Mouse (Mus musculus) hindlimb bud, embryonic 11.5 days (tissue): ENCODE measurements at regions not wholly inside any gene's neighbourhood (a gene's known extent, or its start where the extent isn't known, plus 50 kb on each side); places are given as distances from the start of the nearest gene placed in this dataset.
A peak's percentile ranks its signal among the peaks of the same experiment; 100 is the strongest.

Experiments used
- DNase-seq: peaks from one replicate; pipeline ENCODE4 v3.0.0-alpha.2; 2012; ENCODE audit warnings: low read depth, low spot score; ENCODE audit errors: extremely low spot score

- no peak for DNase-seq
Observed at GRCm38 (mm10) chr4:105910666-105911065, 121.0 kb downstream of the Gm12728 start.

- no peak for DNase-seq
Observed at GRCm38 (mm10) chr4:105911678-105912077, 122.0 kb downstream of the Gm12728 start.

- DNase-seq = no peak
Observed at GRCm38 (mm10) chr4:105912296-105912695, 122.6 kb downstream of the Gm12728 start.

- no peak for DNase-seq
Observed at GRCm38 (mm10) chr4:105914996-105915395, 125.3 kb downstream of the Gm12728 start.

- no peak for DNase-seq
Observed at GRCm38 (mm10) chr4:105916229-105916628, 126.6 kb downstream of the Gm12728 start.

GRCm38 (mm10) chr4:105924781-105925382 lies 135.2 kb downstream of the Gm12728 start:
- DNase-seq = no peak

GRCm38 (mm10) chr4:105925506-105925905 lies 135.8 kb downstream of the Gm12728 start:
- no peak for DNase-seq

- DNase-seq = no peak
Observed at GRCm38 (mm10) chr4:105929658-105930057, 140.0 kb downstream of the Gm12728 start.

GRCm38 (mm10) chr4:105934971-105935370 lies 145.3 kb downstream of the Gm12728 start:
- DNase-seq = no peak

GRCm38 (mm10) chr4:105936755-105937514 lies 147.3 kb downstream of the Gm12728 start:
- DNase-seq = no peak

GRCm38 (mm10) chr4:105937587-105937986 lies 147.9 kb downstream of the Gm12728 start:
- DNase-seq = no peak

- DNase-seq = no peak
Observed at GRCm38 (mm10) chr4:105938886-105939285, 149.2 kb downstream of the Gm12728 start.

GRCm38 (mm10) chr4:105939636-105940199 lies 150.0 kb downstream of the Gm12728 start:
- no peak for DNase-seq

- no peak for DNase-seq
Observed at GRCm38 (mm10) chr4:105940891-105941290, 151.2 kb downstream of the Gm12728 start.

- peak; percentile 42 for DNase-seq
Observed at GRCm38 (mm10) chr4:105941785-105942184, 152.1 kb downstream of the Gm12728 start.

GRCm38 (mm10) chr4:105944962-105945361 lies 155.3 kb downstream of the Gm12728 start:
- no peak for DNase-seq

- DNase-seq = no peak
Observed at GRCm38 (mm10) chr4:105945921-105946320, 156.3 kb downstream of the Gm12728 start.

GRCm38 (mm10) chr4:105948326-105948725 lies 158.7 kb downstream of the Gm12728 start:
- no peak for DNase-seq

GRCm38 (mm10) chr4:105952406-105952805 lies 162.7 kb downstream of the Gm12728 start:
- no peak for DNase-seq

GRCm38 (mm10) chr4:105956516-105956915 lies 166.8 kb downstream of the Gm12728 start:
- no peak for DNase-seq

GRCm38 (mm10) chr4:105958331-105958730 lies 168.7 kb downstream of the Gm12728 start:
- DNase-seq = no peak

- DNase-seq = no peak
Observed at GRCm38 (mm10) chr4:105961686-105962360, 172.2 kb downstream of the Gm12728 start.
